Mouse (Mus musculus) bone marrow, adult 2 months (tissue): ENCODE data around the gene Apoa1.

Experiments used
- CTCF ChIP-seq: fragments of 200-500 bp; IDR thresholded peaks from 2 replicates; pipeline ENCODE4 v1.5.1; 2011; ENCODE audit warnings: low read length, control low read depth; ENCODE audit not compliant: control insufficient read depth, insufficient read depth
- POLR2A ChIP-seq: fragments of 200-500 bp; IDR thresholded peaks from 2 replicates; pipeline ENCODE4 v1.6.1; 2011; ENCODE audit warnings: low read depth, mild to moderate bottlenecking, control low read depth, low read length, borderline replicate concordance; ENCODE audit not compliant: control insufficient read depth

DNA sequence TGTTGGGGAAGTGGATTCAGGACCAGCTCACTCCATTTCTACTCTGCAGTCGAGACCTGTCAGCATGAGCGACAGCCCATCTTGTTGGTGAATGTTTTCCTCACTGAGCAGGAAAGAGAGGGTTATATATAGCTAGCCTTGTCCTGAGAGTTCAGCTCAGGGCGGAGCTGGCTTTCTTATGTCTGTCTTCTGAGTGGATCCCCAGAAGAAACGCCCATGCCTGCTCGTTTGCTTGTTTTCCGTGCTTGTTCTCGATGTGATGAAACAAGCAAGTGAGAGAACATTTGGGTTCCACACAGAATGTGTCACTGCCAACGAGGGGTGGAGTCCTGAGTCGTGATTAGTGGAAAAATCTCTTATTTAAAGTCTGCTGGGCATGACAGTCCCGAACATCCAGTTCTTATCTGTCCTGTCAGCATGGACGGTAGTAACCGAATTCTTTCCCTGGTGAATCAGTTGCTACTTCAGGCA, 31.6 kb upstream of the Apoa1 start:
- no peak for TF ChIP-seq CTCF
- no peak for TF ChIP-seq POLR2A
